Mouse (Mus musculus): ENCODE data around the gene Defb7.

Gene Defb7

DNA sequence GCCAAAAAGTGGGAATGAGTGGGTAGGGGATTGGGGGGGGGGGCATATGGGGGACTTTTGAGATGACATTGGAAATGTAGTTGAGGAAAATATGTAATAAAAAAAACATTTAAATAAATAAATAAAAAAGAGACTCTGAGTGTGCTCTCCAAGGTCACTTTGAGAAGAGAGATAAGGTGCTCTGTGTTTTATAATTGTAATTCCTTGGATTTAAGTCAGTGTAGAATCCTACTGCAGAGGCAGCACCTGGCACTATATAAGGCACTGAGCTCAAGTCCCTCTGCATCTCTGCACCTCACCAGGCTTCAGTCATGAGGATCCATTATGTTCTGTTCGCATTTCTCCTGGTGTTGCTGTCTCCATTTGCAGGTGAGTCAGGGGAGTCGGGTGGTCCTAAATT is at the start of gene Defb7:
Gene Defb7 (plus strand): TSS at position 301 of the 400 bp plus-strand sequence.
- in situ Hi-C loops (cut with MboI, MseI), result no loop called here

DNA sequence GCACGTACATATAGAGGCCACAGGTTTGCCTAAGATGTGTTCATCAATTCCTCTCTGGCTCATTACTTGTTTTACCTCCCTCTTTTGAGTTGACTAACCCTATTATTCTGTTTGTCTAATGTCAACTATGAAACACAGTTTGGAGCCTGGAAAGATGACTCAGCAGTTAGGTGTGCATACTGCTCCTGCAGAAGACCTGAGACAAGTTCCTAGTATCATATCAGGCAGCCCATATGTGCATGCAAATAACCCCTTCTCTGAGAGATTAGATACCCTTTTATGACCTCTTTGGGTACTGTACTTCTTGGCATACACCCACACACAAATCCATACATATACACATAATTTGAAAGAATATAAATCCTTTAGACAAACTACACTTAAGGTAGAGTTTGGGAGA is 48.5 kb upstream of the Defb7 start:
- in situ Hi-C loops (cut with MboI, MseI), result no loop called here

DNA sequence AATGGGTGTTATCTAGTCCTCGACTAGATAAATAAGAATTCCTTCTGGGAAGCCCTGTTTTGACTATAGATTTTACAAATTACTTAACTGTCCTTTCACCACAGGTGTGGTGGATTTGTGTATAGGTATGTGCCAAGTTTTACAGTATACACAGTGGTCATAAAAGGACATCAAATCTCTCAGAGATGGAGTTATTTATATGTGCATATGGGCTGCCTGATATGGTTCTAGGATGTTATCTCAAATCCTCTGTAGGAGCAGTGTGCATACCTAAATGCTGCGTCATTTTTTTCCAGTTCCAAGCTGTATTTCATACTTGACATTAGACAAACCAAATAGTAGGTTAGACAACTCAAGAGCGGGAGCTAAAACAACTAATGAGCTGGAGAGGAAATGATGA is 33.5 kb upstream of the Defb7 start:
- in situ Hi-C loops (cut with MboI, MseI), result no loop called here

DNA sequence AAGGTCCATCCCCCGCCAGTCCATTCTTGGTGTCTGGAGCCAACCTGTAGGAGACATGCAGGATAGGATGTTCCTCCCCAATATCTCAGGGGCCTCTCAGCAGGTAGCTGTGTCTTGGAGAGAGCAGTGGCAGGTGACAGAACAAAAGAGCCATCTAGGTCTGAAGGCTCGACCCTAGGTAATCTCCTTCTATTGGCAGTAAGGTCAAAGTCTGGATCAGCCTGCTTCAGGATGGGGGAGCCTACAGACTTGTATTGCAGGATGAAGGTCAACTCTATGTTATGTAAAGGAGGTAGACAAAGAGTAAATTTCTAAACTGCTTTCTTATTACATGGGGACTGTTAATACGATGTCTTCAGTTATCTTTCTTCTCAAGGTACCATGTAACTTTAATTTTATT is 25.9 kb upstream of the Defb7 start:
- in situ Hi-C loops (cut with MboI, MseI), result no loop called here

DNA sequence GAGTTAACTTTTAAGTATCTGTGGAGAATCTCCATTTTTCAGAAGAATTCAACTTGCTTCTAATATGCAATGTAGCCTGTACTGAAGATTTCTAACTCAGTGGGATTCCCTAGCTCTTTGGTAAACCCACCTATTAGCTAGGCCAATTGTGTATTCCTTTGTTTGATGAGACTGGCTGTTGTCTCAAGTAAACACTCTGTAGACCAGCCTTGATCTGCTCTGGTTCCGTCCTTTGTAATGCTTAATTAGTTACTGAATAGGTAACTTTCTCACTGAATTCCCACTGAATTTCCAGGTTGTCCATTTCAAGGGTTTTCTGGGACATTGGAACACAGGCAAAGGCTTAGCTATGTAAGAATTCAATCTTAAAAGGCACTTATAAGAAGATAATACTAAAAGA is 5.6 kb downstream of the Defb7 start:
- in situ Hi-C loops (cut with MboI, MseI), result no loop called here

DNA sequence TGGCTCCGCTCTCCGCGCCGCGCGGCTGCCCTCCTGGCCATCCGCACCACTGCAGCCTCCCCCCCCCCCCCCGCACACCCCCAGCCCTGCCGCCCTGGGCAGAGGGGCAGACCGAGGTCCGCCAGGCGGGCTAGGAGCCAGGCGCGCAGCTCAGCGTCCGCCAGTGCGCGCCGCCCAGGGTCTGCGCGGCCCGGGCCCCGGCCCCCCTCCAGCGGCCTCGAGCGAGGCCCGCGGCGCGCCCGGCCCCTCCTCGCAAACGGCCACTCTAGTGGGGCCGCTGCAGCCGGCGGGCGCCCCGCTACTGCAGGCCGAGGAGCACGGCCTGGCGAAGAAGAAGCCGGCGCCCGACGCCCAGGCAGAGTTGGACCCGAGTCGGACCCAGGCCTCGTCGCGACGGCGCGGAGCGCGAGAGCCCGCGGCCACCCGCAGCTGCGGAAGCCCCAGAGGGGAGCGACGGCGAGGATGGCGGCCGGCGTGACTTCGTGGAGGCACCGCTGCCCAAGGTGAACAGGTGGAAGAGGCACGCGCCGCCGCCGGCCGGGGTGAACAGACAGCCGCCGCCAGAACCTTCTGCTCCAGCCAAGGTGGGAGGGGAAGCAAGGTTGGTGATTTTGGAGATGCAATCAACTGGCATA is 40.4 kb downstream of the Defb7 start:
- in situ Hi-C loops (cut with MboI, MseI), result no loop called here

DNA sequence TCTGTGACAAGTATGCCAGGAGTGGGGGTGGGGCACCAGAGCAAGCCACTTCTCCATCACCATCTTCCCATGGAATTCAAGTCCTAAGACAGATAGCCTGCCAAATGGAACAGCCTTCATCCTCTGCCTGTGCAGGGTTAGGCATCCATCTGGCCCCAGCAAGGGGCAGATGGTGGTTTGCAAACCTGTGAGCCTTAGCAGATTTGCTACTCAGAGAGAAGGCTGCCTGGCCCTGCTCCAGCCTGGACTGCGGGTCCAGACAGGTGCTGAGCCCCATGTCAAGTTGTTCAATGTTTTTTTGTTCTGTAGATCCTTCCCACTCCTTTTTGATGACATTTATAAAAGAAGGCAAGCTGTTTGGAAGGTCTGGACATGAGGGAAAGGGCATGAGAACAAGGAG is 45.5 kb downstream of the Defb7 start:
- in situ Hi-C loops (cut with MboI, MseI), result no loop called here
